Mouse (Mus musculus) erythroblast, embryonic 14.5 days (primary cell): ENCODE measurements around the gene Snu13. TPM values are rescaled to one million over a fixed set of nuclear protein-coding genes. Genes with fewer than 3 reads are reported as not detected.

Experiments
- H3K27me3 ChIP-seq: 2 replicates; pipeline ENCODE4 v1.6.1; 2012; ENCODE audit warnings: inconsistent platforms; ENCODE audit not compliant: control insufficient read depth
- H3K36me3 ChIP-seq: 2 replicates; pipeline ENCODE4 v1.6.1; 2012; ENCODE audit warnings: mild to moderate bottlenecking, inconsistent platforms; ENCODE audit not compliant: control insufficient read depth
- H3K4me1 ChIP-seq: 2 replicates; pipeline ENCODE4 v1.6.1; 2012; ENCODE audit warnings: inconsistent platforms; ENCODE audit not compliant: control insufficient read depth
- H3K4me3 ChIP-seq: replicated peaks from 2 replicates; pipeline ENCODE3; 2012; ENCODE audit warnings: moderate library complexity, mild to moderate bottlenecking, inconsistent platforms
- H3K9me3 ChIP-seq: 2 replicates; pipeline ENCODE4 v1.6.1; 2012; ENCODE audit warnings: low read length, inconsistent platforms, mixed read lengths; ENCODE audit not compliant: control insufficient read depth
- GATA1 ChIP-seq: IDR thresholded peaks from 2 replicates; pipeline ENCODE4 v1.6.1; 2012; ENCODE audit warnings: low read length, inconsistent platforms, mixed read lengths
- TAL1 ChIP-seq: IDR thresholded peaks from 3 replicates; pipeline ENCODE4 v1.6.1; 2012; ENCODE audit warnings: low read length, inconsistent platforms, mixed read lengths
- polyA plus RNA-seq: library from polyadenylated mRNA; stranded (reverse); fragments of >175 nt; gene quantifications from 2 replicates; pipeline ENCODE4 v1.2.3, GENCODE M21; 2012

Snu13 gene
- polyA plus RNA-seq, 1 experiment, result 3.0 TPM

- H3K27me3 ChIP-seq, result no peaks in the 10 kb centered on the region
- peaks cover 49% of the 10 kb centered on the region for H3K4me1 ChIP-seq
- H3K36me3 ChIP-seq, result peaks cover 38% of the 10 kb centered on the region
- no peaks in the 10 kb centered on the region for H3K9me3 ChIP-seq
- peak overlapping the region; percentile 88 for H3K4me3 ChIP-seq
- no peak for TF ChIP-seq GATA1
- no peak for TF ChIP-seq TAL1
Observed at GRCm38 (mm10) chr15:82016830-82017229, 30.6 kb downstream of the Snu13 start.

- Histone ChIP-seq H3K27me3 (no peaks in the 10 kb centered on the region), H3K4me3 (peak overlapping the region; percentile 88), H3K4me1 (peaks cover 49% of the 10 kb centered on the region), H3K36me3 (peaks cover 33% of the 10 kb centered on the region), H3K9me3 (no peaks in the 10 kb centered on the region)
- TF ChIP-seq TAL1, result no peak
- peak; percentile 89 for TF ChIP-seq GATA1
Observed at GRCm38 (mm10) chr15:82016101-82016808, 31.1 kb downstream of the Snu13 start.

GRCm38 (mm10) chr15:82015392-82016100 is 31.9 kb downstream of the Snu13 start:
- Histone ChIP-seq H3K36me3 (peaks cover 30% of the 10 kb centered on the region), H3K27me3 (no peaks in the 10 kb centered on the region), H3K9me3 (no peaks in the 10 kb centered on the region), H3K4me1 (peaks cover 49% of the 10 kb centered on the region), H3K4me3 (peak overlapping the region; percentile 88)
- no peak for TF ChIP-seq GATA1
- no peak for TF ChIP-seq TAL1

- Histone ChIP-seq H3K27me3 (no peaks in the 10 kb centered on the region), H3K36me3 (peaks cover 25% of the 10 kb centered on the region), H3K4me3 (peak overlapping the region; percentile 88), H3K4me1 (peaks cover 49% of the 10 kb centered on the region), H3K9me3 (no peaks in the 10 kb centered on the region)
- no peak for TF ChIP-seq GATA1
- TF ChIP-seq TAL1, result no peak
Observed at GRCm38 (mm10) chr15:82014745-82015391, 32.5 kb downstream of the Snu13 start.

DNA sequence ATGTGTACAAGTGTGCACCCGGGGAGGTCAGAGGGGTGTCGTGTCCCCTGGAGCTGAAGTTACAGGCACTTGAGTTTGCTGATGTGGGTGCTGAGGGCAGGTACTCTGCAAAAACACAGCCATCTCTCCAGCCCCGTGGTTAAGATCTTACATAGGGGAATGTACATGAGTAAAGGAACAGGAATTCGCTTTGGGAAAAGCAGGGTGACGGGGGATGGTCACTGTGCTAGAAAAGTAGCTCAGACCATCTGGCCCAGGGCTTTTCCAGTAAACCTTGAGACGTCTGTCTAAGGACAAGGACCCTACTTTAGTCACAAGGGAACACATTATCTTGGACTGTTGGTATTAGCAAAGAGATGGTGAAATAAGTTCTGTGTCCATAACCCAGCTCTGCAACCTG is 35.5 kb downstream of the Snu13 start:
- H3K27me3 ChIP-seq, result no peaks in the 10 kb centered on the region
- peaks cover 40% of the 10 kb centered on the region for H3K4me1 ChIP-seq
- no peak for TF ChIP-seq GATA1
- TF ChIP-seq TAL1, result no peak
- no peaks in the 10 kb centered on the region for H3K9me3 ChIP-seq
- H3K36me3 ChIP-seq, result peaks cover 17% of the 10 kb centered on the region
- no peak overlapping the region for H3K4me3 ChIP-seq

- TF ChIP-seq GATA1 (no peak), TAL1 (no peak)
- H3K36me3 ChIP-seq, result peaks cover 51% of the 10 kb centered on the region
- H3K9me3 ChIP-seq, result no peaks in the 10 kb centered on the region
- no peak overlapping the region for H3K4me3 ChIP-seq
- peaks cover 37% of the 10 kb centered on the region for H3K4me1 ChIP-seq
- H3K27me3 ChIP-seq, result no peaks in the 10 kb centered on the region
Observed at GRCm38 (mm10) chr15:82004257-82004656, 43.1 kb downstream of the Snu13 start.

DNA sequence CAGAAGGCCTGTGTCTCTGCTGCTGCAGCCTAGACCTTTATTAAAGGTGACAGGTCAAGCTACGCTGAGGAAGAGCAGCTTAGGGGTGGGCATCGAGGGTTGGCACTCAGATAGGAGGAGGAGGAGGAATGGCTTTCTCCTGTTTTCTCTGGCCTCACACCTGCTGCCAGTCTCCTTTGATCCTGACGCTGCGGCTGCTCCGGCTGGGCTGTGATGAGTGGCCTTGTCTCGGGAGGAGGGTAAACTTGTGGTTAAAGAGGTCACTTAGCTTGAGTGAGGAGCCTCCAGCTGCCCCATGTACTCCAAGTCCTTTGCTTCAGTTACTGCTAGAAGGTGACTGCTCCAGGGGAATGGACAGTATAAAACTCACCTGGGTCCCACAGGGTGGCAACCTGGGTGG is 53.4 kb downstream of the Snu13 start:
- H3K27me3 ChIP-seq, result no peaks in the 10 kb centered on the region
- TF ChIP-seq GATA1 (no peak), TAL1 (no peak)
- H3K36me3 ChIP-seq, result peaks cover 60% of the 10 kb centered on the region

GRCm38 (mm10) chr15:81990549-81990948 is 56.8 kb downstream of the Snu13 start:
- H3K36me3 ChIP-seq, result peaks cover 28% of the 10 kb centered on the region
- no peaks in the 10 kb centered on the region; the same call in 1 of the 2 replicates for H3K9me3 ChIP-seq
- H3K4me1 ChIP-seq, result peaks cover 44% of the 10 kb centered on the region
- no peaks in the 10 kb centered on the region for H3K27me3 ChIP-seq
- peak; percentile 59; the same call in 2 of the 3 replicates for TF ChIP-seq TAL1
- TF ChIP-seq GATA1, result peak; percentile 71
- H3K4me3 ChIP-seq, result peak overlapping the region; percentile 48

More for the DNA sequence above, 53.4 kb downstream of the Snu13 start:
- H3K4me1 ChIP-seq, result peaks cover 46% of the 10 kb centered on the region
- no peaks in the 10 kb centered on the region; the same call in 1 of the 2 replicates for H3K9me3 ChIP-seq
- no peak overlapping the region for H3K4me3 ChIP-seq

Other genes starting within 250 kb of the Snu13 start
- 0.26 and 0.90 TPM in 2 replicates for gene Tef, start 245.2 kb downstream of the Snu13 start, polyA plus RNA-seq
- gene Tob2, start 188.8 kb downstream of the Snu13 start, polyA plus RNA-seq, result 1.7 and 2.3 TPM in 2 replicates
- 1.9 and 3.0 TPM in 2 replicates for gene Phf5a, start 175.7 kb downstream of the Snu13 start, polyA plus RNA-seq
- 17.5 and 19.1 TPM in 2 replicates for gene Aco2, start 175.3 kb downstream of the Snu13 start, polyA plus RNA-seq
- gene Polr3h, start 121.4 kb downstream of the Snu13 start, polyA plus RNA-seq, result 5.2 and 7.4 TPM in 2 replicates
- gene Csdc2, start 110.8 kb downstream of the Snu13 start, polyA plus RNA-seq, result not detected in 2 replicates
- gene Pmm1, start 86.7 kb downstream of the Snu13 start, polyA plus RNA-seq, result 4.2 and 6.3 TPM in 2 replicates
- gene 1700029P11Rik, start 67.1 kb downstream of the Snu13 start, polyA plus RNA-seq, result not detected in 2 replicates
- gene Xrcc6, start 59.8 kb downstream of the Snu13 start, polyA plus RNA-seq, result 1.2 and 1.4 TPM in 2 replicates
- gene Desi1, start 13.7 kb downstream of the Snu13 start, polyA plus RNA-seq, result 2.9 and 4.2 TPM in 2 replicates
- 0.01 TPM in 1 of 2 replicates, not detected in the other for gene 4930407I10Rik, start 11.6 kb upstream of the Snu13 start, polyA plus RNA-seq
- gene Mei1, start 22.4 kb upstream of the Snu13 start, polyA plus RNA-seq, result not detected in 2 replicates
- 0.70 and 0.73 TPM in 2 replicates for gene Ccdc134, start 80.3 kb upstream of the Snu13 start, polyA plus RNA-seq
- gene Srebf2, start 99.6 kb upstream of the Snu13 start, polyA plus RNA-seq, result 14.2 and 17.0 TPM in 2 replicates
- 0.03 TPM in 2 replicates for gene Shisa8, start 165.2 kb upstream of the Snu13 start, polyA plus RNA-seq
- 0.36 TPM in 1 of 2 replicates, not detected in the other for gene Tnfrsf13c, start 176.8 kb upstream of the Snu13 start, polyA plus RNA-seq
- 16.4 and 20.1 TPM in 2 replicates for gene Cenpm, start 197.2 kb upstream of the Snu13 start, polyA plus RNA-seq
- gene 1500009C09Rik, start 204.8 kb upstream of the Snu13 start, polyA plus RNA-seq, result not detected in 2 replicates
- not detected in 2 replicates for gene Sept3, start 227.3 kb upstream of the Snu13 start, polyA plus RNA-seq